ENCODE assay signal across 20 mouse cellular contexts in the genomic region with DNA sequence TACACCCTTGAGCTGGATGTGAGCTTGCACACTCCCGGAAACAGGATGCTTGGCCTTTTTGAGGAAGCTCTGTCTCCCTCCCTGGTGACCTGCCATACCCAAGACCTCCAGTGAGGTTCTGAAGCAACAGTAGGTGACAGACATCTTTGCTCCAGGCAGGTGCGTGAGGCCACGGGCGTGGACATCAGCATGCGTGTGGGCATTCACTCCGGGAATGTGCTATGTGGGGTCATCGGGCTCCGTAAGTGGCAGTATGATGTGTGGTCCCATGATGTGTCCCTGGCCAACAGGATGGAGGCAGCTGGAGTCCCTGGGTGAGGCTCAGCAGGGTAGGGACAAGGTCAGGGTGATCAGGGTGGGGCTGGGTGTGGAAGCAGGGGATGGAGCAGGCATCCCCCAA.
"Had no signal": no experiment of that assay in that cellular context is flagged by ENCODE, and none has a peak within 500 bp of the region (broad histone marks: within the 10 kb centered on the region; RNA-seq: fewer than 3 reads in every experiment).

No protein-coding gene starts in this region.

- H3K27ac ChIP-seq: layer of hippocampus, adult 2 months; limb, embryonic 13.5 days; liver, embryonic 12.5 days; liver, embryonic 15.5 days; midbrain, embryonic 13.5 days; stomach, embryonic 15.5 days had no signal

- DNase-seq: kidney, postnatal 25 days; layer of hippocampus, adult 9-11 months; liver; lung, adult 18-20 months; lung, postnatal 36 days; retina, postnatal 1 day; right cerebral cortex, postnatal 25 days; spleen, adult 18-20 months; thymus, postnatal 36 days had no signal

- H3K4me3 ChIP-seq: layer of hippocampus, adult 2 months; limb, embryonic 10.5 days; limb, embryonic 13.5 days; liver, embryonic 12.5 days; liver, embryonic 15.5 days; lung, embryonic 15.5 days; megakaryocyte, embryonic 14.5 days; midbrain, embryonic 10.5 days; midbrain, embryonic 13.5 days; stomach, embryonic 15.5 days had no signal

- ATAC-seq: liver, embryonic 12.5 days; midbrain, embryonic 13.5 days; midbrain, embryonic 16.5 days had no signal
